Mouse (Mus musculus) liver, postnatal 0 days (tissue): Measurements from ENCODE around the gene Plcg1. TPM values are rescaled to one million over a fixed set of nuclear protein-coding genes. Genes with fewer than 3 reads are reported as not detected.
A peak's percentile ranks its signal among the peaks of the same experiment; 100 is the strongest.

Source experiments
- ATAC-seq: fragments of 200-750 bp; cut with Nextera tagmentation; 2 replicates; pipeline ENCODE4 v1.8.0; 2017; ENCODE audit warnings: mild to moderate bottlenecking, moderate library complexity
- DNase-seq: peaks from one replicate; pipeline ENCODE4 v3.0.0-alpha.2; 2016
- H3K27ac ChIP-seq: fragments of 300-500 bp; sonication (generic); 2 replicates; pipeline ENCODE4 v1.5.1; 2014; ENCODE audit warnings: antibody characterized with exemption, moderate library complexity, mild to moderate bottlenecking, low read depth
- H3K27me3 ChIP-seq: fragments of 300-500 bp; sonication (generic); 2 replicates; pipeline ENCODE4 v1.6.1; 2014; ENCODE audit warnings: low read length, control low read depth, mixed read lengths; ENCODE audit not compliant: insufficient read depth
- H3K36me3 ChIP-seq: fragments of 300-500 bp; sonication (generic); replicated peaks from 2 replicates; pipeline ENCODE4 v1.6.1; 2014; ENCODE audit warnings: mild to moderate bottlenecking, control low read depth, low read length, moderate library complexity, mixed read lengths; ENCODE audit not compliant: insufficient read depth
- H3K4me1 ChIP-seq: fragments of 300-500 bp; sonication (generic); 2 replicates; pipeline ENCODE4 v1.6.1; 2014; ENCODE audit warnings: antibody characterized with exemption, mild to moderate bottlenecking, control low read depth; ENCODE audit not compliant: insufficient read depth
- H3K4me2 ChIP-seq: fragments of 300-500 bp; sonication (generic); 2 replicates; pipeline ENCODE4 v1.6.1; 2014; ENCODE audit warnings: low read depth, mild to moderate bottlenecking, low read length, moderate library complexity, mixed read lengths
- H3K4me3 ChIP-seq: fragments of 300-500 bp; sonication (generic); 2 replicates; pipeline ENCODE4 v1.5.1; 2014; ENCODE audit warnings: low read depth, low read length
- H3K9ac ChIP-seq: fragments of 300-500 bp; sonication (generic); replicated peaks from 2 replicates; pipeline ENCODE4 v1.6.1; 2014; ENCODE audit warnings: mild to moderate bottlenecking, moderate library complexity
- H3K9me3 ChIP-seq: fragments of 300-500 bp; sonication (generic); 2 replicates; pipeline ENCODE4 v1.6.1; 2016; ENCODE audit warnings: mild to moderate bottlenecking, control low read depth, low read length, mixed read lengths
- CTCF ChIP-seq: sonication (generic); IDR thresholded peaks from 2 replicates; pipeline ENCODE4 v1.5.1; 2016; ENCODE audit warnings: antibody characterized with exemption, low read depth
- EP300 ChIP-seq: IDR thresholded peaks from 2 replicates; pipeline ENCODE4 v1.6.1; 2016; ENCODE audit warnings: antibody characterized with exemption, low read depth, mild to moderate bottlenecking
- WGBS: fragments of 180-500 bp; shearing (Covaris S2); extraction: QIAGEN DNeasy Blood & Tissue Kit; methylation state at CpG from one replicate; pipeline ENCODE4 v1.1.7; 2014; ENCODE audit not compliant: insufficient replicate concordance; 5-methylcytosine and 5-hydroxymethylcytosine counted together
- polyA plus RNA-seq: library from polyadenylated mRNA; unstranded; fragments of >200 nt; fragmentation: Nextera tagmentation; extraction: Ambion mirVana; gene quantifications from 2 replicates; pipeline ENCODE4 v1.2.1, GENCODE M21; 2015

Gene Plcg1
- polyA plus RNA-seq, 1 experiment from 2014 or later: 6.6 TPM

DNA sequence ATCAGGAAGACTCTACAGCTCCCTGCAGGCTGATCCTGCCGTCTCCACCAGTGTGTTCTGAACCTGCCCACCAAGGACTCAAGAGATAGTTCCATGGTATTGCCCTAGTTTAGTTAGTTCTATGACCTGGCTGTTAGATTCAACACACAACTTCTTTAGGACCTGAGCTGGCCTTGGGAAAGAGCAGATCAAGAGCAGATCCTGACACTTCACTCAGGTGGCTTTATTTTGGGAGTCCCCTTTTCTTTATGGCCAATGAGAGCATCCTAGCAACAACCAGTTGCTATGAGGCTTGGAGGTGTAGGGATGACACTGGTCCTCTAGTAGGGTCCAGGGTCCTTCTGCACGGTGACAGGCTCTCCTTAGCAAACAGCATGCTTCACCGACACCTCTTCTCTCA lies 34.0 kb downstream of the Plcg1 start:
- TF ChIP-seq CTCF (no peak), EP300 (no peak)

DNA sequence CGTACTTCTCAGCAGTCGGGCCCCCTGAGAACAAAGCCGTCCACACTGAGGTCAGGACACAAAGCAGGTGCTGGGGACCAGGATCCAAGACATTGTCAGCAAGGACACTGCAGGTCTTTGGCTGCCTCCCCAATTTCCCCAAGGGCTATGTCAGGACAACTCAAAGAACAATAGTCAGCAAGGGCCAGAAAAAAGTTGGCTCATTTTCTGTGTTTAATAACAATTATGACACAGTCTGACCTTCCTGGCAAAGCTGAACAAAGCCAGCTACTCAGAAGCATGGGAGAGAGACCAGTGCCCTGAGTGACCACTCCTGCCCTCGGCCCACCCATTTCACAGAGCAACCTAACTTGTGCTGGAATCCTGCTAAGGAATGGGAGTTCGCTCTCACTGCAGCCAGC lies 35.3 kb downstream of the Plcg1 start:
- WGBS: 67% methylated on average over 5 of the region's 5 CpGs
- H3K36me3 ChIP-seq: peaks cover 13% of the 10 kb centered on the region; the same call in 1 of the 2 replicates
- H3K9me3 ChIP-seq: no peaks in the 10 kb centered on the region
- H3K9ac ChIP-seq: no peak overlapping the region
- DNase-seq (no peak), ATAC-seq (peak; percentile 21; the same call in 1 of the 2 replicates)
- H3K27ac ChIP-seq: no peak overlapping the region
- TF ChIP-seq EP300 (no peak), CTCF (no peak)
- H3K4me1 ChIP-seq: no peaks in the 10 kb centered on the region
- no peak overlapping the region for H3K4me3 ChIP-seq
- H3K4me2 ChIP-seq: no peak overlapping the region
- no peaks in the 10 kb centered on the region for H3K27me3 ChIP-seq

More for the DNA sequence above, 34.0 kb downstream of the Plcg1 start:
- Histone ChIP-seq H3K27ac (no peak overlapping the region), H3K4me3 (no peak overlapping the region), H3K9ac (no peak overlapping the region), H3K9me3 (no peaks in the 10 kb centered on the region), H3K36me3 (peaks cover 9% of the 10 kb centered on the region; the same call in 1 of the 2 replicates), H3K4me2 (no peak overlapping the region), H3K4me1 (no peaks in the 10 kb centered on the region), H3K27me3 (no peaks in the 10 kb centered on the region)
- 80% methylated on average over 3 of the region's 3 CpGs for whole genome bisulfite sequencing
- ATAC-seq (no peak), DNase-seq (no peak)

DNA sequence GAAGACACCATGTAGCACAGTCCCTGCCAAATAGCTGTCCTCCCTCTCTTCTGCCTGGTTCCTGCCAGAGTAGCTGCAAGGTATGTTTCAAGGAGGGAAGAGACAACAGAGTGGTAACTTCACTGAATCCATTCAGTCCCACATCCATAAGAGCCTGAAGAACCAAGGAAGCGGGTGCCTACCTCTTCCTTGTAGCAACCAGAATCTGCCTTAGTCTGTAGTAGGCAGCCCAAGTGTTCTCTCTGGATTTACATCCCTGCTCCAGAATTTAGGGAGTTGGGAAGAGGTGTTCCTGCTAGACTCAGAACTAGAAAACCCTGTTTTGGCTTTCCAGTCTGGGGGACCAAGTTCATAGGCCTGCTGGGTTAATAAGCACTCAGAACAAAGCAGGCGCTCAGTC lies 36.1 kb downstream of the Plcg1 start:
- H3K36me3 ChIP-seq: 0 out of 2 replicates have a peak, but pooled peaks cover 7% of the 10 kb centered on the region
- H3K9ac ChIP-seq: no peak overlapping the region
- H3K4me1 ChIP-seq: no peaks in the 10 kb centered on the region
- H3K4me2 ChIP-seq: no peak overlapping the region
- ATAC-seq (no peak), DNase-seq (no peak)
- no peak overlapping the region for H3K4me3 ChIP-seq
- H3K9me3 ChIP-seq: no peaks in the 10 kb centered on the region
- TF ChIP-seq EP300: no peak
- TF ChIP-seq CTCF: no peak
- no peaks in the 10 kb centered on the region for H3K27me3 ChIP-seq
- 76% methylated on average over 2 of the region's 2 CpGs for WGBS
- no peak overlapping the region for H3K27ac ChIP-seq

DNA sequence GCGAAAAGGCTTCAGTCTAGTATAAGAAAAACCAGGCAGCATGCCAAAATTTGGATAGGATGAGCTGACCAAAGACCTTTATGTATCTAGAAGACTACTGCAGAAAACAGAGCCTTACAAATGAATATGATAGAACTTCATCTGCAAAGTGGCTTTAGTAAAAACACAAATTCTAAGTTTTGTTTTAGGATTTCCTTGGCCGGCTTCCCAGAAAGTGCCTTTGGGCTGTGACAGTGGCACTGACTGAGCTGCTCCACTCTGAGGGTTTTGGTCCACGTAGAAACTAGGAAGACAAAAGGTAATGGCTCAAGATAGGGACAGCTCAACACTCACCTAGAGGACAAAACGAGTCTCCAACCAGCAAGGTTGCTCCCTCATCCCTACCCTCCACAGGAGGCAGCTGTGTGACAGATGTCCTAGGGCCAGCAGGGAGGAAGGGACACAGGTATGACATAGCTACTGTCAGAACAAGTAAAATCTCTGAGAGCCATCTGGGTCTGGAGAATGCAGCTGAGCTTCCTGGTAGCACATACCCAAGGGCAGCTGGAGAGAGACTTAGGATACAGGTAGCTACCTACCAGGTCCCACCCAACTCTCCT lies 37.1 kb downstream of the Plcg1 start:
- no peak for DNase-seq
- WGBS: 66% methylated on average over 4 of the region's 4 CpGs
- H3K4me2 ChIP-seq: no peak overlapping the region
- no peaks in the 10 kb centered on the region for H3K4me1 ChIP-seq
- H3K9me3 ChIP-seq: no peaks in the 10 kb centered on the region
- ATAC-seq: no peak
- no peak overlapping the region for H3K27ac ChIP-seq
- TF ChIP-seq CTCF: no peak
- no peak for TF ChIP-seq EP300
- H3K36me3 ChIP-seq: 0 out of 2 replicates have a peak, but pooled peaks cover 7% of the 10 kb centered on the region
- H3K27me3 ChIP-seq: no peaks in the 10 kb centered on the region
- H3K4me3 ChIP-seq: no peak overlapping the region
- H3K9ac ChIP-seq: no peak overlapping the region

DNA sequence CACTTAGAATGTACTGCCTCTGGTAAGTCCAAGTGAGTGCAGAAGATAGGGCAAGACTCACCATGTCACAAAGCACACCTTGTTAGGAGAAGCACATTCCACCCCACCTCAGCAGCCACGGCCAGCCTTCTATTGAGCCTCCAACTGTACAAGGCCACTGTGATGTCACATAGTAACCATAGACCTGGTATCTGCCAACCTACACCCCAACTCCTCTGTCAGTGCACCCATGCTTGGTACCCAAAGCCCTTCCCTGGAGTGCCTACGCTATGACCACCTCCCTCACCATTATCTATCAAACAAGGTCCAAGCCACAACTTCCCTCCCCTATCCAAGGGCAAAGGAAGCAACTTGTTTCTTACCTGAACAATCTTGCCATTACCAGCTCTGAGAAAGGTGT lies 37.9 kb downstream of the Plcg1 start:
- no peak overlapping the region for H3K27ac ChIP-seq
- H3K9ac ChIP-seq: no peak overlapping the region
- H3K27me3 ChIP-seq: no peaks in the 10 kb centered on the region
- TF ChIP-seq CTCF (no peak), EP300 (no peak)
- 0 out of 2 replicates have a peak, but pooled peaks cover 7% of the 10 kb centered on the region for H3K36me3 ChIP-seq
- ATAC-seq (no peak), DNase-seq (no peak)
- WGBS: 76% methylated on average over 2 of the region's 2 CpGs
- H3K9me3 ChIP-seq: no peaks in the 10 kb centered on the region
- H3K4me2 ChIP-seq: no peak overlapping the region
- H3K4me3 ChIP-seq: no peak overlapping the region
- no peaks in the 10 kb centered on the region for H3K4me1 ChIP-seq

DNA sequence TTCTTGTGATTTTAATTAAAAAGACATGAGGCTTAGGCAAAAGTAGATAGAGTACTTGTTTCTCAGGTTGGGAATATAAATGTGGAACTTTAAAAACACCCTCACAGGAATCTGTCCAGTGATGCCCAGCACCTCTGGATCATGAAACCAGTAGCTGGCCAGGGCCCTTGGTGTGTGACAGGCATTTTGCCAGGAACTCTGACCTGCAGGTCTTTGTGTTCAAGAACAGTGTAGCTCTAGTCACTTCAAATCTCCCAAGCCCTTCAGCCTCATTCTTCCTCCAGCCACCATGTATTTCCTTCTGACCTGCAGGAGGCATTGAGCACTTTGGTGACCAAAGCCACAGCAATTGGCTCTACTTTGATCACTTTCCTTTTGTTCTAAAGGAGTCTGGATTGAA lies 39.3 kb downstream of the Plcg1 start:
- Histone ChIP-seq H3K4me1 (no peaks in the 10 kb centered on the region), H3K9me3 (no peaks in the 10 kb centered on the region), H3K9ac (no peak overlapping the region), H3K27me3 (no peaks in the 10 kb centered on the region), H3K36me3 (0 out of 2 replicates have a peak, but pooled peaks cover 7% of the 10 kb centered on the region), H3K27ac (no peak overlapping the region), H3K4me3 (no peak overlapping the region), H3K4me2 (no peak overlapping the region)
- no peak for DNase-seq
- TF ChIP-seq EP300: no peak
- TF ChIP-seq CTCF: no peak
- no peak for ATAC-seq
